Mouse (Mus musculus): ENCODE results near the gene Iqcm. TPM values are rescaled to one million over a fixed set of nuclear protein-coding genes. Genes with fewer than 3 reads are reported as not detected.

The Iqcm gene
- total RNA-seq, 1 experiment: not detected

DNA sequence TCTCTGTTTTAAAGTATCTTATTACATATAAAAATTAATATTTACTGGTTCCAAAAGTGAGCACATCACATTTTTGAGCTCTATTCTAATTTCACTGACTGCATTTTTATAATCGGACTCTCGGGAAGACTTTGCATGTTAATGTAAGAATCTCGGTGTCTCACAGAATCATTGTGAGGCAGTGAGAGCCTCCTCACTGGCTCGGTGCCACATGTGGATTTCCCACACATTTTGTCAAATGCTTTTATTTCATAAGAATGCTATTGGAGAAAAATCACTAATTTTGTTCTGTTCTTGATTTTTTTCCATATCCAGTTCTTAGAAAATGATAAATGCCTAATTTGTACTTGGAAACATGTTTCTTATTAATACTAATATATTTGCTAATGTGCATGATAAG, 570.0 kb downstream of the Iqcm start:
- no peaks in the 10 kb centered on the region for H3K9me3 ChIP-seq (ENCODE audit: control insufficient read depth, insufficient read depth, low read depth, low read length)
- H3K4me1 ChIP-seq (ENCODE audit: control insufficient read depth in 2 of 2, insufficient read depth in 2 of 2, low read length in 2 of 2, poor library complexity in 1 of 2): no peaks in the 10 kb centered on the region
- H3K27ac ChIP-seq (ENCODE audit: insufficient read depth, low read depth, low read length, poor library complexity, severe bottlenecking): no peak overlapping the region
- in situ Hi-C loops (cut with MboI; ENCODE audit: low sequenced_read_pairs in 2 of 2, unreplicated experiment in 2 of 2): no loop called here
- no peaks in the 10 kb centered on the region for H3K36me3 ChIP-seq (ENCODE audit: control insufficient read depth, insufficient read depth, low read length, poor library complexity, severe bottlenecking)
- TF ChIP-seq HCFC1 (IDR thresholded peaks at IDR 0.05; ENCODE audit: borderline replicate concordance, insufficient read depth, low read length): no peak
- no peak for TF ChIP-seq ZNF384 (IDR thresholded peaks at IDR 0.05; ENCODE audit: low read depth, low read length)
- no peak for TF ChIP-seq CHD2 (IDR thresholded peaks at IDR 0.05; ENCODE audit: low read depth, low read length)
- no peak for TF ChIP-seq ZC3H11A (IDR thresholded peaks at IDR 0.05; ENCODE audit: borderline replicate concordance, low read depth, low read length)
- TF ChIP-seq MAFK (IDR thresholded peaks at IDR 0.05; ENCODE audit: insufficient read depth, low read depth, low read length): no peak
- H3K9ac ChIP-seq (ENCODE audit: insufficient read depth, low read depth, low read length, poor library complexity, severe bottlenecking): no peak overlapping the region
- DNase-seq (ENCODE audit: low read depth, low spot score): no peak
- no peak overlapping the region for H3K4me3 ChIP-seq (ENCODE audit: insufficient read depth in 1 of 2, low read depth in 1 of 2, low read length in 2 of 2, poor library complexity in 1 of 2, severe bottlenecking in 1 of 2)

Other genes with a start within 250 kb of the Iqcm start
- 2.1 TPM in 2 replicates for gene Rasd2, start 234.8 kb upstream of the Iqcm start, total RNA-seq (2012; rRNA removed)
- 0.71 TPM in 1 of 2 replicates, not detected in the other for gene Gm10358, start 42.1 kb upstream of the Iqcm start, total RNA-seq (2012; rRNA removed)